In genomic region chr12:119890030-119890429, GRCm38 (mm10) we compare ENCODE assay signal across 21 mouse cellular contexts. TPM values are rescaled to one million over a fixed set of nuclear protein-coding genes. Genes with fewer than 3 reads are reported as not detected.
DNase-seq lines count a peak whose midpoint lies in the region; ATAC-seq lines count a peak whose summit lies in the region.
"Had no signal": no experiment of that assay in that cellular context is flagged by ENCODE, and none has a peak within 500 bp of the region (broad histone marks: within the 10 kb centered on the region; RNA-seq: fewer than 3 reads in every experiment).

No protein-coding gene starts in this region.

- H3K4me2 ChIP-seq in forebrain, embryonic 15.5 days (replicated peaks): no peak overlapping the region
- H3K4me2 ChIP-seq: hindbrain, embryonic 12.5 days; intestine, embryonic 15.5 days had no signal

- H3K27ac ChIP-seq in forebrain, embryonic 15.5 days (replicated peaks): no peak overlapping the region
- no peak overlapping the region for H3K27ac ChIP-seq in forebrain, embryonic 10.5 days
- H3K27ac ChIP-seq: heart, embryonic 10.5 days; hindbrain, embryonic 12.5 days; intestine, embryonic 15.5 days had no signal

- peak; percentile 51; the same call in 1 of the 2 replicates for ATAC-seq in forebrain, embryonic 15.5 days (replicated peaks)
- ATAC-seq: intestine, embryonic 15.5 days had no signal

- 59% methylated on average over 1 of the region's 1 CpGs for WGBS in forebrain, embryonic 15.5 days
- WGBS in forebrain, embryonic 10.5 days: 70% methylated on average over 1 of the region's 1 CpGs

- no peaks in the 10 kb centered on the region for H3K36me3 ChIP-seq in forebrain, embryonic 15.5 days
- H3K36me3 ChIP-seq in forebrain, embryonic 10.5 days (replicated peaks): no peaks in the 10 kb centered on the region
- H3K36me3 ChIP-seq: heart, embryonic 10.5 days; hindbrain, embryonic 12.5 days; intestine, embryonic 15.5 days had no signal

- no peak overlapping the region for H3K9ac ChIP-seq in forebrain, embryonic 15.5 days (replicated peaks)
- H3K9ac ChIP-seq: hindbrain, embryonic 12.5 days; intestine, embryonic 15.5 days had no signal

- no peak for DNase-seq in forebrain, embryonic 10.5 days (ENCODE audit: extremely low spot score, low spot score)
- DNase-seq in layer of hippocampus, adult 9-11 months: peak; percentile 6
- DNase-seq in layer of hippocampus, postnatal 25 days (ENCODE audit: extremely low spot score in 1 of 2, low spot score in 1 of 2): no peak
- peak; percentile 72 for DNase-seq in brain, embryonic 18.5 days (ENCODE audit: low read depth, low spot score)
- DNase-seq in heart, adult 8-10 months (ENCODE audit: low spot score): no peak
- no peak for DNase-seq in cerebellum, postnatal 14 days
- DNase-seq: adrenal gland, adult 2 months; adrenal gland, postnatal 25 days; cerebellum, adult 11-12 months; cerebellum, adult 9-10 months; gastrocnemius, postnatal 36 days; heart, adult 11 months; heart, postnatal 10 days; heart, postnatal 4 days; kidney, adult 18-20 months had no signal

- no peaks in the 10 kb centered on the region for H3K27me3 ChIP-seq in forebrain, embryonic 15.5 days
- H3K27me3 ChIP-seq in forebrain, embryonic 10.5 days (ENCODE audit: poor library complexity, severe bottlenecking): no peaks in the 10 kb centered on the region
- H3K27me3 ChIP-seq: hindbrain, embryonic 12.5 days; intestine, embryonic 15.5 days had no signal

- H3K9me3 ChIP-seq in forebrain, embryonic 15.5 days: no peaks in the 10 kb centered on the region
- no peaks in the 10 kb centered on the region for H3K9me3 ChIP-seq in forebrain, embryonic 10.5 days
- H3K9me3 ChIP-seq: heart, embryonic 10.5 days; hindbrain, embryonic 12.5 days; intestine, embryonic 15.5 days had no signal

- no peak overlapping the region for H3K4me3 ChIP-seq in forebrain, embryonic 15.5 days
- H3K4me3 ChIP-seq in forebrain, embryonic 10.5 days: no peak overlapping the region
- H3K4me3 ChIP-seq: heart, embryonic 10.5 days; hindbrain, embryonic 12.5 days; intestine, embryonic 15.5 days had no signal

- no peaks in the 10 kb centered on the region for H3K4me1 ChIP-seq in forebrain, embryonic 15.5 days
- no peaks in the 10 kb centered on the region for H3K4me1 ChIP-seq in forebrain, embryonic 10.5 days
- H3K4me1 ChIP-seq: heart, embryonic 10.5 days; hindbrain, embryonic 12.5 days; intestine, embryonic 15.5 days had no signal

RNA-seq across cellular contexts. Expression of gene Tmem196, which starts 55.6 kb away (rescaled TPM):
- 5.9 and 7.1 TPM in 2 replicates for polyA plus RNA-seq in forebrain, embryonic 15.5 days (2015; fragmentation: Nextera tagmentation; extraction: Ambion mirVana)
- polyA plus RNA-seq in forebrain, embryonic 10.5 days (2016; fragmentation: Nextera tagmentation; extraction: Ambion mirVana): 1.3 and 1.8 TPM in 2 replicates
- 1 to 10 TPM; 8.3 to 9.3 TPM for total RNA-seq in layer of hippocampus, postnatal 25 days (2021)
- 1 to 10 TPM in 2 of 4 experiments, under 1 TPM in 2; 0.44 to 1.7 (median 1.1) TPM for total RNA-seq in heart, adult 8-10 months (2022)
- total RNA-seq: ES-E14; gastrocnemius, adult 8-10 months; gastrocnemius, postnatal 36 days had no signal

Comparison
In these comparisons a context has a peak if more than half of its experiments do, and no peak if none do; other contexts are left out.
1. DNase-seq: peak in layer of hippocampus, adult 9-11 months (single experiment) and brain, embryonic 18.5 days (single experiment); none in forebrain, embryonic 10.5 days (single experiment), layer of hippocampus, postnatal 25 days (0 of 2), heart, adult 8-10 months (single experiment) and cerebellum, postnatal 14 days (0 of 2).